Mouse (Mus musculus): ENCODE data around the gene Edf1.

- TF ChIP-seq CTCF (IDR thresholded peaks at IDR 0.05; ENCODE audit: borderline replicate concordance, extremely low read depth, insufficient read depth, insufficient read length) (no peak), POLR2A (IDR thresholded peaks at IDR 0.05; ENCODE audit: borderline replicate concordance, extremely low read depth, insufficient read depth, insufficient read length, poor library complexity, severe bottlenecking) (no peak)
These were observed 16.5 kb downstream of the Edf1 start for GRCm38 (mm10) chr2:25574136-25574535.

All from brain, embryonic 14.5 days (tissue).